Mouse (Mus musculus): ENCODE data around the gene Arhgap44.

The Arhgap44 gene

GRCm38 (mm10) chr11:64998439-64998838, 164.3 kb downstream of the Arhgap44 start:
- no peak for DNase-seq

DNA sequence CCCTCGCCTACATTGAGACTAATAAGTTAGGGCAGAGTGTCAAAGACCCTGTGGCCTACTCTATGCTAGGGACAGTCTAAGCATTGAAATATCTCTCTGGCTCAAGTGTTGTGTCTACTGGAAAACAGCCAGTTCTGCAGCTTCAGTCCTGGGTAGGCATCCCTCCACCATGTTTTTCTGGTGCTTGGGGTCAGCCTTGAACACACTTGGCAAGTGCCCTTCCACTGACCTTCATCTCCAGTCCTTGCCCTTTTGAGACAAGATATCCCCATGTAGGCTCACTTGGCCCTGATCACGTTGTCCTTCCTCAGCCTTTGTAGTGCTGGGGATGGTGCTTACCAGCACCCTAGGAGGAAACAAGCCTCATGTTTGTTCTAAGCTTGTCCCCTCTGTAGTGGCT, 174.2 kb downstream of the Arhgap44 start:
- no peak for DNase-seq

DNA sequence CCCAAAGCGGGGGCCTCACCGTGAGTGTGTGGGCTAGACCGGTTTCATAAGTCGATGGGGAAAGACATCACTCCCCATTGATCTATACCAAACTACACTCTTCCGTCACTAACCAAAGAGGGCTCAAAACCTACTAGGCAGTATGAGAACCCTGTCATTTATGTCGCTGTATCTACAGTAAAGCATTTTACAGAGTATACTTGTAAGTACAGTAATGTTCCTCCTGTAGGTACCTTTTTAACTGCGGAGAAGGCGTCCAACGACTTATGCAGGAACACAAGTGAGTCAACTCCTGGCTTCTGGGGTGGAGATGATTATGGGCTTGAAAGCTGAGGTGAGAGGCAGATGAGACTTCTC, 183.3 kb downstream of the Arhgap44 start:
- DNase-seq = no peak

DNA sequence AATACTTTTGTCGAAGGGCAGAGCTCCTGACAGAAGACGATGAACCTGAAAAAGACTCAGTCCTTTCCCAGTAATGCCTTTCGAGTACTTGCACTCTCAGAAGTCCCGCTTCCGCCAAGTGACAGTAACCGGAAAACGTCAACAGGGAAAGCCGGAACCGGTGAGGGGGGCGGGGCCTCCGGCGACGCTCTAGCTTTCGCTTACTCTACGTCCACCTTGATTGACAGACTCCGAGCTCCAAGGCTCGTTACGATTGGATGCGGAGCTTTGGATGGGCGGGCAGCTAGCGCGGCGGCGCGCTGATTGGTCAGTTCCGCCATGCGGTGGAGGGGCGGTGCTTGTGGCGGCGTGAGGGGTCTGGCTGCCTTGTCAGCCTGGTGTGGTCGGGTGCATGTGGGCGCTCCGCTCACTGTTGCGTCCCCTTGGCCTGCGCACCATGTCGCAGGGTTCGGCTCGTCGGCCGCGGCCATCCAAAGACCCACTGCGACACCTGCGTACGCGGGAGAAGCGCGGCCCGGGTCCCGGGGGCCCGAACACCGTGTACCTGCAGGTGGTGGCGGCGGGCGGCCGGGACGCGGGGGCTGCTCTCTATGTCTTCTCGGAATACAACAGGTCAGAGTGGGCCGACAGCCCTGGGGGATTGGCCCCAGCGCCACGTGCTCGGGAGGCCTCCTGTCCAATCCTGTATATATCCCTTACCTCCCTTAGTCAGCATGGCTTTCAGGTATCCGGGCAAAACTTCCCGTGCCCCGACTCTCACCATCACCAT, 183.9 kb downstream of the Arhgap44 start, which contains the start of gene Elac2:
Gene Elac2 (plus strand): TSS at position 319 of the 769 bp plus-strand sequence.
- peak; percentile 98 for DNase-seq

- DNase-seq = no peak
Measured at GRCm38 (mm10) chr11:64972418-64972817, 190.3 kb downstream of the Arhgap44 start.

DNA sequence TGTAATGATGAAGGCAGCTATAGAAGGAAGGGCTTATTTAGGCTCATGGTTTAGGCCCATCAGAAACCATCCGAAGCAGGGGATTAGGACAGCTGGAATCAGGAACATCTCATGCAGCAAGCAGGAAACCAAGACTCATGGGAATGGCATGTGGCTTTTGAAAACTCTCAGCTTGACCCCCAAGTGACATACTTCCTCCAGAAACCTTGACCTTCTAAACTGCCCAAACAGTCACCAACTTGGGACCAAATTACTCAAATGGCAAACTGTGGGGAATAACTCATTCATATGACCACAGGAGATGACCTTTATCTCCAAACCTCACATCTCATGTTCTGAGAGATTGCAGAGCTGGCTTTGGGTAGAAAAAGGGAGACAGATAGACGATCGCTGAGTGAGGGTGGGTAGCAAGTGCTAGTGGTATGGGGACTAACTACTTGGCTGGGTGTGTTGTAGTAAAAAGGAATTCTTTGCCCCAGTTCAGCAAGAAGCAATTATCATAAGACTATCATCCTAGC, 191.2 kb downstream of the Arhgap44 start:
- DNase-seq = no peak

- no peak for DNase-seq
Measured at GRCm38 (mm10) chr11:64968939-64969342, 193.8 kb downstream of the Arhgap44 start.

GRCm38 (mm10) chr11:64968507-64968906, 194.3 kb downstream of the Arhgap44 start:
- DNase-seq = peak; percentile 63 to 81

- no peak for DNase-seq
Measured at GRCm38 (mm10) chr11:64962629-64963028, 200.1 kb downstream of the Arhgap44 start.

DNA sequence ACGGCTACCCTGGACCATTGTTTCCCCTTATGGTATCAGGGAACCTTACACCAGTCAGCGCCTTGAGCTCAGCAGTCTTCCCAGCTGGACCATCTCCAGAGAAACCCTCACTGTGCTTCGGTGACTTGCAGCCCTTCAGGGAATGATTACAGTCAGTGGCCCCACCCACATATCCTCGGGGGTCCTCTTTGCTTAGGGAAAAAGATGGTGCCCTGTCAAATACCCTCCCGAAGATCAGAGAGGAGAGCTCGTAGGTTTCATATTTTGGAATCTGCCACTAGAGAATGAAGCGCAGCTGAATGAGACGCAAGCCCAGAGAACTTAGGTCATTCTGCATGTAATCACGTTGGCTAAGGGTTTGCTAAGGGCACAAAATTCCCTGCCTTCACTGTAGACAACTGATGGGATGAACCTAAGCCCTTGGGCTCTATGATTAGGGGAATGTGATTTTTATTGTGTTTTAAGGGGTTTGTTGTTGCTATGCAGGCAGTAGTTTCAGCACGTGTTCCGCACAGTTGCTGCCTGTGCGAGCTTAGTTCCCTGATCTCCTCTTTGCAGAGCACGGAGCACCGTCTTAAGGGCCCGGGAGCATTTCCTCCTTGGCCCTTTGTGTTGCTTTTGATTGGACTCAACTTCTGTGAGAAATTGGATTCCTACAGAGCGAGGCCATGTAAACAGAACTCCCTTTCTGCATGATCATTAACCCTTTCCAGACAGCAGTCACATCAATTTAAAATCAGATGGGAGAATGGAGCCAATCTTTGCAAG, 205.6 kb downstream of the Arhgap44 start:
- DNase-seq = no peak

Measured in lung, postnatal 4 days (tissue).